Mouse (Mus musculus) midbrain, embryonic 13.5 days (tissue): Measurements from ENCODE around the gene Zfp978. TPM values are rescaled to one million over a fixed set of nuclear protein-coding genes. Genes with fewer than 3 reads are reported as not detected.
"Not testable (repeated sequence)": the region's sequence is repeated elsewhere in the genome, so short reads cannot be mapped to it uniquely, and the experiment has no call there.

Experiments used
- ATAC-seq: fragments of 200-750 bp; cut with Nextera tagmentation; 2 replicates; pipeline ENCODE4 v1.8.0; 2017; ENCODE audit warnings: mild to moderate bottlenecking, moderate TSS enrichment, moderate library complexity
- H3K27ac ChIP-seq: fragments of 300-500 bp; sonication (generic); 2 replicates; pipeline ENCODE4 v1.5.1; 2015; ENCODE audit warnings: inconsistent platforms, mild to moderate bottlenecking, moderate library complexity
- H3K27me3 ChIP-seq: fragments of 300-500 bp; sonication (generic); 2 replicates; pipeline ENCODE4 v1.6.1; 2015; ENCODE audit warnings: mild to moderate bottlenecking, inconsistent platforms
- H3K36me3 ChIP-seq: fragments of 300-500 bp; sonication (generic); 2 replicates; pipeline ENCODE4 v1.6.1; 2015; ENCODE audit warnings: mild to moderate bottlenecking, inconsistent platforms
- H3K4me1 ChIP-seq: fragments of 300-500 bp; sonication (generic); replicated peaks from 2 replicates; pipeline ENCODE4 v1.6.1; 2015; ENCODE audit warnings: inconsistent platforms
- H3K4me2 ChIP-seq: fragments of 300-500 bp; sonication (generic); replicated peaks from 2 replicates; pipeline ENCODE4 v1.6.1; 2015; ENCODE audit warnings: moderate library complexity, mild to moderate bottlenecking, inconsistent platforms
- H3K4me3 ChIP-seq: fragments of 300-500 bp; sonication (generic); replicated peaks from 2 replicates; pipeline ENCODE4 v1.5.1; 2015; ENCODE audit warnings: mild to moderate bottlenecking, inconsistent platforms
- H3K9ac ChIP-seq: fragments of 300-500 bp; sonication (generic); replicated peaks from 2 replicates; pipeline ENCODE4 v1.6.1; 2015; ENCODE audit warnings: mild to moderate bottlenecking, inconsistent platforms
- H3K9me3 ChIP-seq: fragments of 300-500 bp; sonication (generic); 2 replicates; pipeline ENCODE4 v1.6.1; 2016; ENCODE audit warnings: mild to moderate bottlenecking, inconsistent platforms
- WGBS: fragments of 180-500 bp; shearing (Covaris S2); methylation state at CpG from one replicate; pipeline ENCODE4 v1.1.7; 2015; 5-methylcytosine and 5-hydroxymethylcytosine counted together
- polyA plus RNA-seq: library from polyadenylated mRNA; unstranded; fragments of >200 nt; fragmentation: Nextera tagmentation; extraction: Ambion mirVana; gene quantifications from 2 replicates; pipeline ENCODE4 v1.2.1, GENCODE M21; 2015

The Zfp978 gene
- polyA plus RNA-seq, 1 experiment from 2014 or later = 0.13 TPM

DNA sequence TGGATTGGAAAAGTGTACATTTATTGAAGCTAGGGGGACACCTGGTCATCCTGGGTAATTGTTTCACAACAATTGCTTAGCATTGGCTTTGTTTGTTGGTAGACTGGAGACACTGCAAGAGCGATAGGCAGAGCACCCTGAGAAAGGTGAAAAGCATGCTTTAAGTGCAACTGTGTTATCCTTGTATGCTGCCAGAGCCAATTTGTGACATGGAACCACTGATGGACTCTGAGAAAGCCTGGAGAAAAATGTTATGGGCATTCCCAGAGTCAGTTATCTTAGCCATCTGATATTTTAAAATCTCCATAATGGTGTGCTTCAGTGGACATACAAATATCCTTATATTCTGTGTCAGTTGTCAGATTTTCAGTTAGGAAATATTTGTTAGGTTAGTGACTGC, 60.2 kb downstream of the Zfp978 start:
- not testable (repeated sequence) for H3K36me3 ChIP-seq, H3K4me3 ChIP-seq
- peaks cover 64% of the 10 kb centered on the region for H3K9me3 ChIP-seq

DNA sequence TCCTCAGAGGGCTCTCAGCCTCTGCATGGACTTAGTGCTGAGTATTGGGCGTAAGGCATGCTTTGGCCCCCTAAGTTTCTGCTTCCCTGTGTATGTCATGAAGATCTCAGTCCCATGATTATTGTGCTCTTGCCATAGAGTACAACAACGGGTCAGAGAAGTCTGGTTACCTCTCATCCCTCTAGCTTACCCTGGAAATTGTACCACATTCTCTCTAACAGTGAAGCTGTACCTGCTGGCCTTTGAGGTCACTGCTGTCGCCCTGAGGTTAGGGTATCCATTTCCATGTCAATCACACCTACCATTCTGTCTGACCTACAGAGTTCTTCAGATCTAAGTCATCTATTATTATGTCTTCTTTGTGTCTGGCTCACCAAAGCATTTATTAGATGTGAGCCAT, 62.0 kb downstream of the Zfp978 start:
- WGBS = 47% methylated on average over 3 of the region's 3 CpGs
- no peaks in the 10 kb centered on the region for H3K36me3 ChIP-seq
- H3K4me1 ChIP-seq = no peaks in the 10 kb centered on the region
- H3K4me2 ChIP-seq = no peak overlapping the region
- H3K9me3 ChIP-seq = peaks cover 50% of the 10 kb centered on the region
- H3K9ac ChIP-seq = no peak overlapping the region
- no peak overlapping the region for H3K4me3 ChIP-seq
- ATAC-seq = peak; percentile 12; the same call in 1 of the 2 replicates
- H3K27ac ChIP-seq = no peak overlapping the region
- H3K27me3 ChIP-seq = no peaks in the 10 kb centered on the region

More for the DNA sequence above, 60.2 kb downstream of the Zfp978 start:
- H3K9ac ChIP-seq, H3K4me2 ChIP-seq, H3K4me1 ChIP-seq, H3K27ac ChIP-seq, ATAC-seq, H3K27me3 ChIP-seq: not testable (repeated sequence)
- WGBS = 27% methylated on average over 1 of the region's 1 CpGs

DNA sequence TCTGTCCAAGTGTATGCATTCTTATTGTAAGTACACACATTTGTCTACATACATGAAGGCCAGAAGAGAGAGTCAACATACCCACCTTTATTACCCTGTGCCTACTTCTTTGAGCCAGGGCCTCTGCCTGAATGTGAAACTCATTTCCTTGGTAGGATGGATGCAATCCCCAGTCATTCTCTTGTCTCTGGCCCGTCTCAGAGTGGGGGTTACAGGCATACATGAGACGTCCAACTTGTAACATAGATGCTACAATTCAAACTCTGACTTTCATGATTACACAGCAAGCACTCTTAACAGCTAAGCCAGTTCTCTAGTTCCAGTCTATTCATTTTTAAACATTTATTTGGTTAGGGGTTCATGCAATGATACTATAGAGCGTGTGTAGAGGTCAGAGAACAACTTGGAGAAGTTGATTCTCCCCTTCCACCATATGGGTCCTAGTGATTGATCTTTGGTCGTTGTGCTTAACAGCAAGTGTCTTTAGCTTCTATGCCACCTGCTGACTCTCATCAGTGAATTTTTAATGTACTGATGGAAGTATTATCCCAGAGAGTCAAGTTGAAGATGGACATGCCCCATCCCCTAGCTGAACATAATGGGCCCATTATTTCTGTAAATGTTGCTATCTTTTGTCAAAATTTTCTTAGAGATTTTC, 62.7 kb downstream of the Zfp978 start:
- Histone ChIP-seq H3K27ac (no peak overlapping the region), H3K27me3 (no peaks in the 10 kb centered on the region), H3K4me1 (no peaks in the 10 kb centered on the region), H3K4me3 (no peak overlapping the region), H3K9ac (no peak overlapping the region), H3K4me2 (no peak overlapping the region), H3K36me3 (no peaks in the 10 kb centered on the region), H3K9me3 (peaks cover 50% of the 10 kb centered on the region)
- WGBS = 62% methylated on average over 4 of the region's 4 CpGs
- ATAC-seq = 0 out of 2 replicates have a peak, but pooled peaks have one; percentile 4

DNA sequence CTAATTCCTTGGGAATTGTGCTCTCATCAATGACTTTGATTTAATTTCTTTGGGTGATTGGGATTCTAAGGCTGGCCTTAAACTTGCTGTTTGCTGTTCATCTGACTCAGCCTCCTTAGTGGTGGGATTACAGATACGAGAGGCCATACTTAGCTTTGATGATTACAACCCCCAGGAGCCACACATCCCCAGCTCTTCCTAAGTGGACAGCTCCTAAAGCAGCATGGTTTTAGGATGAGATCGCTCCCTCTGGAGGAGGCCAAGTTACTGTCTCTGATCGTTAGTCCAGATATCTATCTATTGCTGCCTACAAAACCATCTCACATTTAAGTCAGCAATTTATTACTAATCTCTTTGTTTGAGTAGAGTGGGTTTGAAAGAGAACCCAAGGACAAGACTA, 63.3 kb downstream of the Zfp978 start:
- ATAC-seq, H3K27ac ChIP-seq, H3K36me3 ChIP-seq, H3K27me3 ChIP-seq, H3K9ac ChIP-seq, H3K4me3 ChIP-seq, H3K4me1 ChIP-seq, H3K4me2 ChIP-seq: not testable (repeated sequence)
- H3K9me3 ChIP-seq = peaks cover 50% of the 10 kb centered on the region
- 57% methylated on average over 3 of the region's 3 CpGs for WGBS

DNA sequence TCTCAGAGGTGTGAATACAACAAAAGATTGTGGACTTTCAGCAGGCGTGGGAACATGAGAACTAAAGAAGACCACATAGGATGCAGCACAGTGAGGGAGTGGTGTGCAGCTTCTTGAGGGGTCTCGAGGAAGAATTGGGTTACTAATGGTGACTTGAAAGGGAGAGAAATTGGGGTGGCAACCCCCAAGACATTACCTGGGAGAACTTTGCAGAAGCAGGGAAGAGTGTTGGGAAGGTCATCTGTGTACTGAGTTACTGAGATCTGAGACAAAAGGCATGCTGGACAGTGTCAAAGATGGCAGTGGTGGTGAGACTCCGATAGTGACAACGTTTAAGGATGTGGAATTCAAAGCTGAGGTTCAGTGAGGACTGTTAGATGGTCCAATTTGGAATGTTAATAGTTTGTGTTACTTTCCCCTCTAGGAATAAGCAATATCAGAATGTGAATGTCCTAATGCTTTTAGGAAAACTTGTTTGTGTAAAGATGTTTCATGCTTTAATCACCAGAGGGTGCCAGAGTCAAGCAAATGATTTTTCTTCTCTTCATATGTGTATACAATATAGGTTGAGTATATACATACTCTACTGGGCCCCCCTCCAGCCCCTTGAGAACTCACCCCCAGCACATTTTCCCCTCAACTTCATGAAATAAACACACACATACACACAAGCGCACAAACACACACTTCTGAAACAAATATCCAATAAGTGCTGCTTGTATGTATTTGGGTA, 64.7 kb downstream of the Zfp978 start:
- H3K4me1 ChIP-seq, H3K27me3 ChIP-seq, H3K4me2 ChIP-seq, H3K4me3 ChIP-seq, H3K27ac ChIP-seq, H3K36me3 ChIP-seq, H3K9ac ChIP-seq: not testable (repeated sequence)
- ATAC-seq = peak; percentile 29
- H3K9me3 ChIP-seq = peaks cover 49% of the 10 kb centered on the region
- 55% methylated on average over 5 of the region's 5 CpGs for WGBS

DNA sequence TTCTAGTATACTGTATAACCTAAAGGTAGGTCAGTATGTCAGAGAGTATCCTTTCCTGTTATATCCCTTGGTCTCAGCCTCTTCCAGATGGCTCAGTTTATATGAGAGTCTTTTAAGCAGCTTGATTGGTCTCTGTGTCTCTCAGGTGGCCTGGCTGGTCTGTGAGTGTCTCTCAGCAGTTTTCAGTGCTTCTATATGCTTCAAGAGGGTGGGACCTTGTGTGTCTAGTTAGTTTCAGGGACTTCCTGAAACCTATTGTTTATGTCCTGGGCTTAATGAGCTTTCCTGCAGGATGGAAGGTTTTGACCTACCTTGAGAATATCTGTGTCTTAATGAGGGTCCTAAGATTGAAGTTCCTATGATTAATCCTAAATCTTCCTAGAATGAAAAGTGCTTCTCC, 69.5 kb downstream of the Zfp978 start:
- Histone ChIP-seq H3K36me3 (no peaks in the 10 kb centered on the region), H3K4me1 (no peaks in the 10 kb centered on the region), H3K27ac (no peak overlapping the region), H3K4me3 (no peak overlapping the region), H3K4me2 (no peak overlapping the region), H3K9ac (no peak overlapping the region), H3K9me3 (peaks cover 43% of the 10 kb centered on the region), H3K27me3 (no peaks in the 10 kb centered on the region)
- no peak for ATAC-seq

DNA sequence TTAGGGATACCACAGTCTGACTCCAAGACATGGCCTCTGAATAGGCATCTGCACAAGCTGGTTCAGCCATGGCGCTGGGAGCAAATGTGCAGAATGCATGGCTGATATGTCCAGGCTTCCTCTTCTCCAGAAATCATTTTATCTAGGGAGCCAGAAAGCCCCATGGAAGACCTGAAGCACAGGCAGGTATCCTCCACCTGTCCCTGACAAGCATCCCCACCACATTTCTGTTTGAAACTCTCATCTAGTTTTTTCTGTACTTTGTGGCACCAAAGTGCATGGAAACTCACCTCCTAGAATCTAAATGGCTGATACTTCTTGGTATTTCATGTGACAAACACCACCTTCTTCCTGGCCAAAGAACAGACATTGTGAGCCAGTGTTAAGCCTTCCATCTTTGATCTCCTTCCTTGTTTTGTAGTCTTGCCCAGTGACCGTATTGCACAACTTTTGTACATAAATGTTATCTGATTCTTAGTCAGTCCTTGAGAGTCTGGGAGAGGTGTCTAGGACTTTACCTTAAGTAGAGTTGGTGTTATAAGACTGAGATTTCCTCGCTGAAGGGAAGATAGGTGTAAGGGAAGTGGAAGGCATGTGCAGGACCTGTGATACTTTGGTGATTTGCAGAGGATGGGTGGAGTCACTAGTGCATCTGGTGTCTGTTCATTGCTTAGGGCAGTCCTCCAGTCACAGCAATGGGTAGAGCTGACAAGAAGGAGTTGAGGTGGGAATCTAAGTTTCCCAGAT, 70.8 kb downstream of the Zfp978 start:
- WGBS = 73% methylated on average over 3 of the region's 3 CpGs
- H3K36me3 ChIP-seq, H3K4me3 ChIP-seq, H3K9ac ChIP-seq, H3K4me2 ChIP-seq, H3K4me1 ChIP-seq, H3K27me3 ChIP-seq, H3K27ac ChIP-seq, ATAC-seq: not testable (repeated sequence)
- peaks cover 42% of the 10 kb centered on the region for H3K9me3 ChIP-seq

DNA sequence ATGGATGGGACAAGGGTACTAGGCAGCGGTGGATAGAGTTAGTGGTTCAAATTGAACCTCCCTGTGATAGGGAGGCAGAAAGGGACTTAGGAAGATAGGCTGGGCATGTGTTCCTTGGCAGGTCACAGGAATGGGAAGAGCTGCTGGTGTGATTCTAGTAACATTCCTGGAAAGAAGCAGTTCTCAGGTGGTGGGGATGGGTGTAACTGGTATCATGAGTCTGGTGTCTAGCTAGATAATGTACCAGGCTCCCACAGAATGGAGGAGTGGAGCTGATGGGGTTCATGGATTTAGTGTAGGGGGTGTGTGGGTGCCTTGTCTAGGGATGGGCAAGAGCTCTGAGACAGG, 71.3 kb downstream of the Zfp978 start:
- Histone ChIP-seq H3K9ac (no peak overlapping the region), H3K27ac (no peak overlapping the region), H3K36me3 (no peaks in the 10 kb centered on the region), H3K4me1 (no peaks in the 10 kb centered on the region), H3K27me3 (no peaks in the 10 kb centered on the region), H3K9me3 (peaks cover 46% of the 10 kb centered on the region), H3K4me3 (no peak overlapping the region), H3K4me2 (no peak overlapping the region)
- WGBS = 87% methylated on average over 1 of the region's 1 CpGs
- ATAC-seq = peak; percentile 47

DNA sequence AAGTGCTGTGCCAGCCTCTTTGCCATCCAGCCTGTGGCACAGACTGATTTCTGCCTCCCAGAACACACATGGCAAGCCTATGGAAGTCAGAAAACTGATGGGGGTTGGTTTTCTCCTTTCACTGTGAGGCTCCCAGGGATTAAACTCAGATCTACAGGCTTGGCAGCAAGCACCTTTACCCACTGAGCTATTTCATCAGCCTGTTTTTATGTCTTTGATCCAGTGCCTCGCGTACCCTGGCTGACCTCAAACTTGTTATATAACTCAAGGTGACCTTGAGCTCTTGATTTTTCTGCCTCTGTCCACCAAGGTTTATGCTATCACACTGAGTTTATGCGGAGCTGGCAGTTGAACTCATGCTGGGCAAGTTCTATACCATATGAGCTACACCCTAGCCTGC, 71.9 kb downstream of the Zfp978 start:
- Histone ChIP-seq H3K36me3 (no peaks in the 10 kb centered on the region), H3K4me2 (no peak overlapping the region), H3K4me1 (no peaks in the 10 kb centered on the region), H3K27ac (no peak overlapping the region), H3K9me3 (peaks cover 46% of the 10 kb centered on the region), H3K27me3 (no peaks in the 10 kb centered on the region), H3K9ac (no peak overlapping the region), H3K4me3 (no peak overlapping the region)
- 43% methylated on average over 3 of the region's 3 CpGs for WGBS
- ATAC-seq = peak; percentile 38; the same call in 1 of the 2 replicates

DNA sequence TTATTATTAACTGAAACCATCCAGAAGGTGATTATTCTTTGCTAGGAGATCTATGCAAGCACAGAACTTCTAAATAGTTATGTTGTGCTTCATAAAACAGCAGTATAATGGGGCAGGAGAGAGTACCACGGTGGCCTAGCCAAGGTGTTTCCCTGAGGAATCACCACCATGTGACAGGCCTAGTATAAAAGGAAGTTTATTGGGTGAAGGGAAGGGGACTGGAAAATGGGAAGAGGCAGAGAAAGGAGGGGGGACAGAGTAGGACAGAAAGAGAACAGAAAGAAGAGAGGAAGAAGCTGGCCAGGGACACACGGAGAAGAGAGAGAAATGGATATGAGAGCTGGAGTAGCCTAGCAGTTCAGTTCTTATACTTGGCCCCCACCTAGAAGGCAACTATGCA, 72.8 kb downstream of the Zfp978 start:
- H3K36me3 ChIP-seq = no peaks in the 10 kb centered on the region
- no peaks in the 10 kb centered on the region for H3K27me3 ChIP-seq
- no peak overlapping the region for H3K9ac ChIP-seq
- H3K9me3 ChIP-seq = peaks cover 42% of the 10 kb centered on the region
- no peak overlapping the region for H3K4me2 ChIP-seq
- H3K4me1 ChIP-seq = no peaks in the 10 kb centered on the region
- no peak overlapping the region for H3K27ac ChIP-seq
- peak; percentile 38 for ATAC-seq
- H3K4me3 ChIP-seq = no peak overlapping the region
- 52% methylated on average over 2 of the region's 2 CpGs for WGBS
